Mouse (Mus musculus) kidney, postnatal 36 days (tissue): ENCODE results near the gene Il22ra2.

Experiments
- DNase-seq, 2 experiments: peaks; one replicate each; pipeline ENCODE4 v3.0.0; 2021 to 2022; ENCODE audit warnings: mixed read lengths in 2 of 2

Gene Il22ra2

DNA sequence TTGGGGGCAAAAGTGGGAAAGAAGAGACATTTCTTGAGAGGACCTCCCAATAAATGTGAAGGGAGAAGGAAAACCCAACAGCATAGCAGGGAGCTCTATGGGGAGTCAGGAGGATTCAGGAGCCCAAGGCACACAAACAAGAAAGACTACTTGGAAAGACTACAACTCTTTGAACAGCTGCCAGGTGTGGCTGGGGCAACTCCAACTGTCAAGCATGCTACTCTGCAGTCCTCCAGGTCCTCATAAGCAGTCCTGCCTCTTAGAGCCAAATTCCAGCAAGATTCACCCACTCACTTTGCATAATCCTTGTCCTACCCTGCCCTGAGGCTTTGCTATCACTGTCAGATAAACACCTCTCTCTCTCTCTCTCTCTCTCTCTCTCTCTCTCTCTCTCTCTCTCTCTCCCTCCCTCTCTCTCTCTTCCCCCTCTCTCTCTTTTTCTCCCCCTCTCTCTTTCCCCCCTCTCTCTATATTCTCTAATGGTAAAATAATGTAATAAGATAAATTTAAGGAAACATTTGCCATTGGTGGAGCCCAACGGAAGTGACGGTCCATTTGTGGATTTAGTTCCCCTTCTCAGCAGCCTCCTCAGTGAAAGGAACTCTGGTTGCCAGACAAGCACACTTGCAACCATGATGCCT lies at the start of gene Il22ra2:
Gene Il22ra2 (plus strand): TSS at position 591 of the 641 bp plus-strand sequence.
- DNase-seq: no peak

- DNase-seq: no peak
Measured at GRCm38 (mm10) chr10:19577571-19577970, 44.2 kb upstream of the Il22ra2 start.

GRCm38 (mm10) chr10:19578001-19578400 lies 43.8 kb upstream of the Il22ra2 start:
- DNase-seq: no peak

DNA sequence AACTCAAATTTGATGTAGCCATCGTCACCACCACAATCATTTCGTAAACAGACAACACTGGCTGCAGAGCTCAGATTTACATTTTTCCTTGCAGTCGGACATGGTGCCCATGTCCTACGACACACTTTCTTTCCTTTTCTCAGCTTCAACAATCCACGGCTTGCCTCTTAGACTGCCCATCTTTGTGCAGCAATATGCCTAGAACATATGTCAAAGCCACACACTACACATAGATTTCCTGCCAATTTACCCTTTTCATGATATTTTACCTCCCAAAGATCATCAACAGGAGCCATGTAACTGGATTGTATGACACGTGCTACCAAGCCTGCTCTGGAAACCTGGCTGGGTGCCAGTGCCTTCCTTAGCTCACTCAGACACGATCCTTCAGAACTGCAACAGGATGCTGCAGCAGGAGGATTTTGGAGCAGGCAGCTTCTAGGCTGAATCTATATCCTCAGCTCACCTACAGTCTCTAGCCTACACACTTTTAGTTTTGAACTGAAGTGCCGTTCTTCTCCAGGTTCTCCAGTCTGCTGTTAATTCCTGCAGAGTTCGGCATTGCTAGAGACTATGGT lies 43.3 kb upstream of the Il22ra2 start:
- peak in 1 of 2 experiments; percentile 66 for DNase-seq

DNA sequence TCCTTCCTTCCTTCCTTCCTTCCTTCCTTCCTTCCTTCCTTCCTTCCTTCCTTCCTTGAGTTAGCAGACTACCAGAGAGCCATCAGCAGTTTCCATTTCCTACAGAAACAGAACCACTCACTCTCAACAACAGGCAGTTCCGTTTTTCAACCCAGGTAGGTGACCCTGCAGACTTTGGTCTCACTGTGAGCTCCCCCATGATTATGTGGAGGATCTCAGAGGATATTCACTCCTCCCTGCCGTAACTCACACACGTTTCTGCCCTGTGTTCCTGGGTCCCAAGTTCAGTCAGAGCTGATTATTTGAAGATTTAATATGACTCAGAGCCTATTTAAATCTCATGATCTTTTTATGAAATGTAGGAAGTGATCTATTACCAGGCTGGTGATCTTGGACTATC lies 41.1 kb upstream of the Il22ra2 start:
- DNase-seq: no peak

GRCm38 (mm10) chr10:19581844-19582582 lies 39.8 kb upstream of the Il22ra2 start:
- no peak for DNase-seq

DNA sequence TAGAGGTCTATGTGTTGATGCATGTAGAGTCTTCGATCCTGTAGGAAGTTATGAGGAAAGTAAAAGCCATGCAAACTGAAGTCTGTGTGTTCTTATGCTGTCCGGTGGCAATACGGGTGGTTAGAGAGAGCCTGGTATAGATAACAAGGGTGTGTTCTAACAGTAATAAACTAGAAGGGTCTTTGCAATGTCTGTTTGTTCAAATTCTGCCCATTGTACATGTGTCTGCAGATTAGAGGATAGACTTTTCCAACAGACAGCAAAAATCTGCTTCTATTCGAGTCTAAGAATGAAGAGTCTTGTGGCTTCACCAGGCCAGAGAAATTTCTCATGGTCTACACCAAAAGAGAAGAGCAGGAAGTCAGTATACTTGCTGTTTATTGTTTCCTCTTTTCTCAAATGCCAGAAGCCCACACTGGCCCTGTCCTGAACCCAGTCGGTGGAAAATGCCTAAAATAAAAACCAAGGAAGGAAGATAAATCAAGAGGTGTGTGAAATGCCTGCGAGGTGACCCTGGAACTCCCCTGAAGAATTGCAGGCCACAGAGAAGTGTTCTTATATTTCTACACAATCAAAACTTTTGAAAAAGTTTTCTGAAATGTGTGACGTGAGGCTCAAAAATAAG lies 38.9 kb upstream of the Il22ra2 start:
- no peak for DNase-seq

- peak; percentile 27 to 30 for DNase-seq
Measured at GRCm38 (mm10) chr10:19584064-19584463, 37.7 kb upstream of the Il22ra2 start.

DNA sequence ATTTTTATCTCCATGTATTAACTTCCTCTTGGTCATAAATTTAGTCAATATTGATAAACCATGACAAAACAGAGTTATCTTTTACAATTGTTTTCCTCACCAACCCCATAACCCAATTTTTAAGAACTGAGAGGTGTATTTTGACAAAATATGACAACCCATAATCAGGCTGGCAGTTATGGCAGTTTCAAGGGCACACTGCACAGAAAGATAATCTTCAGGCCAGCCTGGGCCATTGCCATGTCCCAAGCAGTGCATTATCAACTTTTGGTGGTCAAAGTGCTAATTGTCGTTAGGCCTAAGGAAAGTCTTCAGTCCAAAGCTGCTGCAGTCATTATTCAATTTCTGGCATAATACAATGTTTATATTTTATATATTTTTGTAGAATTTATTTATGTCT lies 37.0 kb upstream of the Il22ra2 start:
- DNase-seq: no peak

DNA sequence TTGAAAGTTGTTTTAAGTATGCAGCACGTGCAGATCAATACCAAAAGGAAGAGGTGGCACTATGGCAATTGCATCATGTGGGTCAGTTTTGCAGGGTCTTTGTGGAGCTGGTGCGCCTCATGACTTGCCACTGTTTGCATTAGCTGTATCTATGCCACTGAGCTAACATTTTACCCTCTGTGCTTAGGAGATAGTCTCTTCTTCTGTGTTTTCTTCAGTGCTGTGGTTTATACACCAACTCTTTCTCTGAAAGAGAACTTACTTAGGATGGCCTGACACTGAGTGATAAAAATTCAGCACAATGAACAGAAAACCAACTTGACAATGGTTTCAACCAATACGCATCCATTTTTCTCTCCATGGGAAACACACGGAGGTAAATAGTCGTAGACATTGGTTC lies 35.9 kb upstream of the Il22ra2 start:
- no peak for DNase-seq

DNA sequence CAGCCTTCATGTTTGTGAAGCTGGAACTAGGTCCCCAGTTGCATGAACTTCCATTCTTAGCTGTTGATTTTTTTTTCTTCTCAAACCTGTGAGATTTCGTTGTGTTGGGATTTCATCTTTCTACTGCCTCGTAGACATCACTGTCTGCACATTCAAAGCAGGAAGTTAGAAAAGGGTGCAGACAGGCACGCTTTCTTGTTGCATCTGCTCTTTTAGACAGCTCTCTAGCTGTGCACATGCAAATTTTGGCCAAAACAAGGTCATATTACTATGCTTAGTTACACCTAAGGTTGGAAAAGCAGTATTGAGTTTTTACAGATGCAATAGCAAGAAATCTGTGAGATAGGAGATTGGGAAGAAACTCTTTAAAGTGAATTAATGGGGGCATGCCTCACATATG lies 34.5 kb upstream of the Il22ra2 start:
- DNase-seq: no peak

DNA sequence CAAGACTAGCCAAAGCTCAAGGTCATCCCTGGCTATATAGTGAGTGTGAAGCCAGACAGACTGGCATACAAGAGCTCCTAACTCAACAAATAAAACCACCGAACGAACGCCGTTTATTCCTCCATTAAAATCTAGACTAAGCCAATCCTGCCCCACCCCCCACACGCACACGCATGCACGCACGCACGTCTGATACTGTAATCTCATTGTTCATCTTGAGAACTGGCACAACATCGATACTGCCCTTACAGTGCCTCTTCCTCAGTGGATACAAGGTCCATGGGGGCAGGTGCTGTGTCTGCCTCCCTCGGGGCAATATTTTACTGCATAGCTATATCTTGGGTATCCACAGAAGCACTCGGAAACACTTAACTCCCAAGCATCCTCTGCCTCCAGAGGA lies 32.2 kb upstream of the Il22ra2 start:
- DNase-seq: no peak

DNA sequence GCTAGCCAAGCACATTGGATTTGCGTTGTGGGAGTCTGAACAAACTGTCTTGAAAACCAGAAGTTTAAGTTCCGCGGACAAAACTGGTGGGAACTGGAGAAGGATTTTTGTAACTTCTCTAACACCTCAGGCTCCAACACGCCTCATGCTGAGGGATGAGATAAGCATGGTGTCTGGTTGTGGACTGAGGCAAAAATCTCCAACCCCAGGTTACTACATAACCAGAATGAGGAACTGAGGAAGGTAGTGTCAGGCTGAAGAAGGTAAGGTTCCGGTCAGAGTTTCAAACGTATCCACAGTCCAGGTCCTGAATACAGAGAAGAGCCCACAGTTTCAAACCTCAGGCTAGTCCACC lies 30.5 kb upstream of the Il22ra2 start:
- no peak for DNase-seq

DNA sequence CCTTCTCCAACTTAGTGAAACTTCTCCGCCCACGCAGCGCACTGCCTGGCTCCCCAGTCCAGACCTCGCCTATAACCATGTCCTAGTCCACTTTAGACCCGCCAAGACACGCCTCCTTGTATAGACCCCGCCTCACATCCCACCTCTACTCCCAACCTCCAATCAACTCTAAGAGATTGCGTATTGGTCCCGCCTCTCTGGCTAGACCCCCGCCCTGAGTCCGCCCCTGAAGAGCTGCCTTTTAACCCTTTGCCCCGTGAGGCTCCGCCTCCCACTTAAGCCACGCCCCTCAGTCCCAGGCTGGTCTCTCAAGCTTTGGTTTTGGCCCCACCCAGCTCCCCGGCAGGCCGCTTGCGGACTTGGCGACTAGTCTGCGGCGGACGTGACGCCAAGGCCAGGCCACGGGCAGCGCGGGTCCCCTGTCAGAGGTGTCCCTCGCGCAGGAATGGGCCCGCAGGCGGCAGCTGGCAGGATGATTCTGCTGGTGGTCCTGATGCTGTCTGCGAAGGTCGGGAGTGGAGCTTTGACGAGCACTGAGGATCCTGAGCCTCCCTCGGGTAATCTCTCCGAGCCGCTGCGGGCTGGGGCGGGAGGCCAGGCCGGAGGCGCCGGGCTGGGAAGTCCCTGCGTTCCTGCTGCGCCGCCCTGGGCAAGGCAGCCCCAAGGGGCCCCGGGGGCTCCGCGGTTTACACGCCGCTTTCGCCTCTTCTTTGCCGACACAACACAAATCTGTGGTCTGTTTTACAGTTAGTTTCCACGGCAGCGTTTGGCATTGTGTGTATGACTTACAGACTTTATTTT lies 30.0 kb upstream of the Il22ra2 start, which contains the start of gene Ifngr1:
Gene Ifngr1 (plus strand): TSS at position 309 of the 801 bp plus-strand sequence.
- DNase-seq: peak; percentile 100

- no peak for DNase-seq
Measured at GRCm38 (mm10) chr10:19592556-19592955, 29.2 kb upstream of the Il22ra2 start.

- no peak for DNase-seq
Measured at GRCm38 (mm10) chr10:19593296-19593695, 28.5 kb upstream of the Il22ra2 start.

GRCm38 (mm10) chr10:19594201-19594905 lies 27.4 kb upstream of the Il22ra2 start:
- DNase-seq: peak; percentile 43 to 68

- DNase-seq: no peak
Measured at GRCm38 (mm10) chr10:19596866-19597265, 24.9 kb upstream of the Il22ra2 start.

- DNase-seq: peak in 1 of 2 experiments; percentile 28
Measured at GRCm38 (mm10) chr10:19598091-19598490, 23.7 kb upstream of the Il22ra2 start.

DNA sequence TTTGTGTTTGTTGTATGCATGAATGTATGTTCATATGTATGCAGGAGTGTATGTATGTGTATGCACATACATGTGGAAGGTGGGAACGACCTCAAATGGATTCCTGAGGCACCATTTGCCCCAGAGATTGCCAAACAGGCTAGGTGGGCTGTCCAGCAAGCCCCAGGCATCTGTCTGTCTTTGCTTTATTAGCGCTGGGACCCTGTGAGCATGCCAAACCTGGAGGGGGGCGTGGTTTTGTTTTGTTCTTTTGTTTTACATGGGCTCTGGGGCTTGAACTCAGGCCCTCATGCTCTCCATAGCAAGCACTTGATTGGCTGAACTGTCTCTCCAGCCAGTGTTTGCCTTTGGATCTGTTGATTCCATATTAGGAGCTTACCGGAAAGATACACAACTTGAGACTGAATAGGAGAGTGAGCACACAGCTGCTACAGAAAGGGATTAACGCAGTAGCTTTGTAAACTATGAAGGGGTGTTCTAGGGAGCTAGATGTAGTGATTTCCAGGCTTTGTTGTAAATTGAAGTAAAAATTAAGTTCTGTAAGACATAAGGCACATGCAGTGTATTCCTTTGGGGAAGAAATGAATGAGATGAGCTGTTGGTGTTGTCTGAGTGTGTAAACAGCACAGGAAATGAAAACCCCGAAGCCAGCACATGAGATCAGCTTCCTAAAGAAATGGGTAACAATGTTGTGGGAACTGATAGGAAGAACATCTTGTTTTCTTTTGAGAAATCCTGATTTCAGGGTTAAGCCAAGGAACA lies 22.3 kb upstream of the Il22ra2 start:
- DNase-seq: no peak

- no peak for DNase-seq
Measured at GRCm38 (mm10) chr10:19600093-19600420, 21.7 kb upstream of the Il22ra2 start.
